Mouse (Mus musculus): ENCODE measurements at regions not wholly inside any gene's neighbourhood (a gene's known extent, or its start where the extent isn't known, plus 50 kb on each side); places are given as distances from the start of the nearest gene placed in this dataset.

GRCm38 (mm10) chr12:106748765-106749164, 738.7 kb downstream of the Vrk1 start:
- DNase-seq = no peak

- DNase-seq = no peak
Observed at GRCm38 (mm10) chr12:106763552-106763951, 724.9 kb upstream of the 3110018I06Rik start.

- DNase-seq = no peak
Observed at GRCm38 (mm10) chr12:106764516-106764915, 723.9 kb upstream of the 3110018I06Rik start.

- no peak for DNase-seq
Observed at GRCm38 (mm10) chr12:106773536-106773935, 714.9 kb upstream of the 3110018I06Rik start.

- no peak for DNase-seq
Observed at GRCm38 (mm10) chr12:106796596-106796995, 691.8 kb upstream of the 3110018I06Rik start.

GRCm38 (mm10) chr12:106819736-106820135, 668.7 kb upstream of the 3110018I06Rik start:
- DNase-seq = no peak

- no peak for DNase-seq
Observed at GRCm38 (mm10) chr12:106822311-106822710, 666.1 kb upstream of the 3110018I06Rik start.

- no peak for DNase-seq
Observed at GRCm38 (mm10) chr12:106828542-106828941, 659.9 kb upstream of the 3110018I06Rik start.

- no peak for DNase-seq
Observed at GRCm38 (mm10) chr12:106829323-106829722, 659.1 kb upstream of the 3110018I06Rik start.

- no peak for DNase-seq
Observed at GRCm38 (mm10) chr12:106835241-106835640, 653.2 kb upstream of the 3110018I06Rik start.

GRCm38 (mm10) chr12:106839618-106840017, 648.8 kb upstream of the 3110018I06Rik start:
- DNase-seq = no peak

- DNase-seq = no peak
Observed at GRCm38 (mm10) chr12:106840150-106840651, 648.2 kb upstream of the 3110018I06Rik start.

GRCm38 (mm10) chr12:106841996-106842395, 646.4 kb upstream of the 3110018I06Rik start:
- no peak for DNase-seq

- no peak for DNase-seq
Observed at GRCm38 (mm10) chr12:106842396-106842795, 646.0 kb upstream of the 3110018I06Rik start.

- DNase-seq = no peak
Observed at GRCm38 (mm10) chr12:106851666-106852065, 636.8 kb upstream of the 3110018I06Rik start.

- DNase-seq = no peak
Observed at GRCm38 (mm10) chr12:106852736-106853135, 635.7 kb upstream of the 3110018I06Rik start.

- DNase-seq = no peak
Observed at GRCm38 (mm10) chr12:106853711-106854240, 634.7 kb upstream of the 3110018I06Rik start.

GRCm38 (mm10) chr12:106855520-106855919, 632.9 kb upstream of the 3110018I06Rik start:
- DNase-seq = no peak

GRCm38 (mm10) chr12:106861638-106862037, 626.8 kb upstream of the 3110018I06Rik start:
- no peak for DNase-seq

- no peak for DNase-seq
Observed at GRCm38 (mm10) chr12:106864076-106864475, 624.4 kb upstream of the 3110018I06Rik start.

- DNase-seq = no peak
Observed at GRCm38 (mm10) chr12:106868036-106868435, 620.4 kb upstream of the 3110018I06Rik start.

GRCm38 (mm10) chr12:106871481-106871880, 617.0 kb upstream of the 3110018I06Rik start:
- DNase-seq = no peak

GRCm38 (mm10) chr12:106872966-106873730, 615.3 kb upstream of the 3110018I06Rik start:
- DNase-seq = no peak

GRCm38 (mm10) chr12:106890319-106890718, 598.1 kb upstream of the 3110018I06Rik start:
- DNase-seq = no peak

Data from gastrocnemius, postnatal 10 days (tissue).